Mouse (Mus musculus): ENCODE results near the gene Baiap3. TPM values are rescaled to one million over a fixed set of nuclear protein-coding genes. Genes with fewer than 3 reads are reported as not detected.

Baiap3 gene
- polyA plus RNA-seq, 1 experiment from 2014 or later = 4.4 TPM

DNA sequence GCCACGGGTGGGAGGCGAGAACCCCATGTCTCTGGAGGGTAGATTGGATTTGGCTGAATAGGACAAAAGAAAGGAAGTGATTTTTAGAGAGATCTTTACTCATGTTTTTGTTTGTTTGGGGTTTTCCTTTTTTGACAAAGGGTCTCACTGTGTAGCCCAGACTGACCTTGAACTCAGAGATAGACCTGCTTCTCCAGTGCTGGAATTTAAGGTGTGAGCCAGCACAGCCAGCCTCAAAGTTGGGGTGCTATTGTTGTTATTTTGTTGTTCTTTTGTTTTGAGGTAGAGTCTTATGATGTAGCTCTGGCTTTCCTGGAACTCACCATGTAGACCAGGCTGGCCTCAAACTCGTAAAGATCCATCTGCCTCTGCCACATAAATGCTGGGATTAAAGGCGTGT lies 53.8 kb downstream of the Baiap3 start:
- Histone ChIP-seq H3K4me2 (replicated peaks; ENCODE audit: low read depth, low read length) (no peak overlapping the region), H3K4me1 (replicated peaks; ENCODE audit: control insufficient read depth, insufficient read depth, low read length) (no peaks in the 10 kb centered on the region), H3K9ac (ENCODE audit: low read depth, low read length) (no peak overlapping the region), H3K9me3 (ENCODE audit: control insufficient read depth, low read length) (no peaks in the 10 kb centered on the region), H3K27me3 (ENCODE audit: control insufficient read depth, insufficient read depth, low read length) (no peaks in the 10 kb centered on the region), H3K4me3 (ENCODE audit: low read depth, low read length) (no peak overlapping the region), H3K36me3 (ENCODE audit: control insufficient read depth, insufficient read depth, low read length) (0 out of 2 replicates have a peak, but pooled peaks cover 2% of the 10 kb centered on the region), H3K27ac (ENCODE audit: low read depth, low read length) (no peak overlapping the region)
- ATAC-seq (ENCODE audit: low FRiP score) = no peak
- WGBS = 91% methylated on average over 4 of the region's 4 CpGs
- no peak for DNase-seq (ENCODE audit: low spot score)

Other genes with a start within 250 kb of the Baiap3 start
- 11.2 and 15.1 TPM in 2 replicates for gene Cramp1l, start 240.6 kb downstream of the Baiap3 start, polyA plus RNA-seq (2014; fragmentation: Nextera tagmentation; extraction: Ambion mirVana)
- 15.9 and 17.5 TPM in 2 replicates for gene Ift140, start 240.3 kb downstream of the Baiap3 start, polyA plus RNA-seq (2014; fragmentation: Nextera tagmentation; extraction: Ambion mirVana)
- gene Tmem204, start 172.8 kb downstream of the Baiap3 start, polyA plus RNA-seq (2014; fragmentation: Nextera tagmentation; extraction: Ambion mirVana) = 9.3 and 10.7 TPM in 2 replicates
- 23.5 and 28.8 TPM in 2 replicates for gene Telo2, start 140.4 kb downstream of the Baiap3 start, polyA plus RNA-seq (2014; fragmentation: Nextera tagmentation; extraction: Ambion mirVana)
- not detected in 2 replicates for gene Ptx4, start 135.6 kb downstream of the Baiap3 start, polyA plus RNA-seq (2014; fragmentation: Nextera tagmentation; extraction: Ambion mirVana)
- gene Clcn7, start 123.0 kb downstream of the Baiap3 start, polyA plus RNA-seq (2014; fragmentation: Nextera tagmentation; extraction: Ambion mirVana) = 16.6 and 18.7 TPM in 2 replicates
- not detected in 2 replicates for gene Ccdc154, start 93.9 kb downstream of the Baiap3 start, polyA plus RNA-seq (2014; fragmentation: Nextera tagmentation; extraction: Ambion mirVana)
- gene Gm38655, start 80.9 kb downstream of the Baiap3 start, polyA plus RNA-seq (2014; fragmentation: Nextera tagmentation; extraction: Ambion mirVana) = not detected in 2 replicates
- 35.2 and 36.4 TPM in 2 replicates for gene BC003965, start 71.8 kb downstream of the Baiap3 start, polyA plus RNA-seq (2014; fragmentation: Nextera tagmentation; extraction: Ambion mirVana)
- gene Unkl, start 68.0 kb downstream of the Baiap3 start, polyA plus RNA-seq (2014; fragmentation: Nextera tagmentation; extraction: Ambion mirVana) = 4.3 and 4.5 TPM in 2 replicates
- 51.5 and 57.2 TPM in 2 replicates for gene Gnptg, start 16.2 kb downstream of the Baiap3 start, polyA plus RNA-seq (2014; fragmentation: Nextera tagmentation; extraction: Ambion mirVana)
- gene Tsr3, start 16.2 kb downstream of the Baiap3 start, polyA plus RNA-seq (2014; fragmentation: Nextera tagmentation; extraction: Ambion mirVana) = 60.3 and 64.9 TPM in 2 replicates
- 781 and 835 TPM in 2 replicates for gene Ube2i, start 18.3 kb upstream of the Baiap3 start, polyA plus RNA-seq (2014; fragmentation: Nextera tagmentation; extraction: Ambion mirVana)
- not detected in 2 replicates for gene Prss34, start 42.0 kb upstream of the Baiap3 start, polyA plus RNA-seq (2014; fragmentation: Nextera tagmentation; extraction: Ambion mirVana)
- gene Prss28, start 52.3 kb upstream of the Baiap3 start, polyA plus RNA-seq (2014; fragmentation: Nextera tagmentation; extraction: Ambion mirVana) = not detected in 2 replicates
- gene Prss29, start 62.3 kb upstream of the Baiap3 start, polyA plus RNA-seq (2014; fragmentation: Nextera tagmentation; extraction: Ambion mirVana) = not detected in 2 replicates
- not detected in 2 replicates for gene Tpsab1, start 89.2 kb upstream of the Baiap3 start, polyA plus RNA-seq (2014; fragmentation: Nextera tagmentation; extraction: Ambion mirVana)
- gene Tpsb2, start 109.9 kb upstream of the Baiap3 start, polyA plus RNA-seq (2014; fragmentation: Nextera tagmentation; extraction: Ambion mirVana) = not detected in 2 replicates
- 0.69 TPM in 1 of 2 replicates, not detected in the other for gene Tpsg1, start 112.9 kb upstream of the Baiap3 start, polyA plus RNA-seq (2014; fragmentation: Nextera tagmentation; extraction: Ambion mirVana)
- 5.9 and 6.5 TPM in 2 replicates for gene Cacna1h, start 177.4 kb upstream of the Baiap3 start, polyA plus RNA-seq (2014; fragmentation: Nextera tagmentation; extraction: Ambion mirVana)
- gene Tekt4, start 198.3 kb upstream of the Baiap3 start, polyA plus RNA-seq (2014; fragmentation: Nextera tagmentation; extraction: Ambion mirVana) = 1.3 and 1.8 TPM in 2 replicates
- 0.07 and 0.12 TPM in 2 replicates for gene Sstr5, start 240.9 kb upstream of the Baiap3 start, polyA plus RNA-seq (2014; fragmentation: Nextera tagmentation; extraction: Ambion mirVana)

All from hindbrain, embryonic 11.5 days (tissue).